Mouse (Mus musculus): ENCODE data around the gene Stxbp1.
A peak's percentile ranks its signal among the peaks of the same experiment; 100 is the strongest.

The Stxbp1 gene

DNA sequence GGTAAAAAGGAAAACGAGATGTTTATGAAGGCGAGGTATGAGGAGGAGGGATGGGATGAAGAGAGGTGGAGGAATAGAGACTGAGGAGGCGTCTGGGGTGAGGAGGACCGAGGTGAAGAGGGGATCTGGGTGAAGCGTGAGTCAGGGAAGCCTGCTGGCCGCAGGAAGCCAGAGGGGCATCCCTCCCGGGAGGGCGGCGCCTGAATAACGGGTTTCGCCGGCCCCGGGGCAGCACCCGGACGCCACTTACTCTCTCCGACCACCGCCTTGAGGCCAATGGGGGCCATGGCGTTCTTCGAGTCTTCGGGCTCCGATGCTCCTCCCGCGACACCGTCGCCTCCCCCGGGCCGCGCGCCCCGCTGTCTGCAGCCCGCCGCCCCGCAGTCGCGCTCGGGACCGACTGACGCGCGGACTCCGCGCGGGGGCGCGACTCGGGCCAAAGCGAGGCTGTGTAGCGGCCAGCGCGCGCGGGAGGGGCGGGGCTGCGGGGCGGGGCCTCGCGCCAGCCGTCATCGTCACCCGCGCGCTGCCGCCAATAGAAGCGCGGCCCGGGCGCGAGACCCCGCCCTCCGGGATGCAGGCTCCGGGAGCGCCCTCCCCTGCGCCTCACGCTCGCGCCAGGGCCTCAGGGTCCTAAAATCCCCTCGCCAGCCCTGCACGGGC lies at the start of gene Stxbp1:
Gene Stxbp1 (minus strand): TSS at position 441 of the 663 bp plus-strand sequence.
- DNase-seq, result peak; percentile 91

DNA sequence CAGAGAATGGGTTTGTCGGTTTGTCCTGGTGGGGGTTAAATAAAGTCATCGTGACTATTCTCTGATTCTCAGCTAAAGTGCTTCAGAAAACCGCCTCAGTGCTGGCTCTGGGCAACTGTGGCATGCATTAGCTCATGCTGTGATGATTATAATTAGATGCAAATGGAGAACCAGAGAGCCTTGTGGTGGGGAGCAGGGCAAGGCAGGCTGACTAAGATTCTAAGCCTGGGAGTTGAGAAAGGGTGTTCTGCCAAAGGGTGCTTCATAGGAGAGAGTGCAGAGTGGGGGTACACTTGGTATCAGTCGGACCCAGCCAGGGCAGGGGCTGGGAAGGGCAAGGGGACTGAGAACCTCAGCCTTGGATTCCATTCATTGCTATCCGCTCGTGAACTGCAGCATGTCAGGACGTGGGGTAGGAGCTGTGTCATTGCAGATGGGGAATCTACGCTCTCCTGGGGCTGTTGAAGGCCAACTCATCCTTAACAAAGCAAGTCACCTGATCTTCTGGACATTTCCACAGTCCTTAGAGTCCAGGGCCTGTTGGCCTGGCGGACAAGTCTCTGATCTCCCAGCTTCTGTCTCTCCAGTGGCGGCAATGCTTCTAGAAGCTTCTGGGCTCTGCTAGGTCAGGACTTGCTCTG lies 49.6 kb upstream of the Stxbp1 start:
- no peak for DNase-seq

DNA sequence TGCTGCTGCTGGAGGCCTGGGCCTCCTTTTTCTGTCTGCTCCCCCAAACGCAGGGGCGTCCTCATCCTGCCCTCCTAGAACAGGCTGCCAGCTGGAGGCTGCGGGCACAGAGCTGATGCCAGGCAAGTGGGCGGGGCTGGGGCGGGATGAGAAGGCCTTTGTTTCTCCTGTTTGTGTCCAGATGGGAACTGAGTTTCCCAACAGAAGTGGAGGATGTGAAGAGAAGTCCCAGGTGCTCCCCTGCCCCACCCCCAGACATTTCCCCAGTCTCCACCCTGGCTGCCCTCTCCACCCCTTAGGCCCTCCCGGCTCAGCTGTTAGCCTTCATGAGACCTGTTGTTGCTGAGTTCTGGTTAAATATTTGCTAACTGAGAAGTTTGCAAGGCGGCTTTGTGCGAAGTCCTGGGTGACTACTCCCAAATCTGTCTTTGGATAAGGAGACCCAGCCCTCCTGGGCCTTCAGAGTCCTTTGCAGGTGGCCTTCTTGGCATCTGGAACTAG lies 48.6 kb upstream of the Stxbp1 start:
- DNase-seq, result no peak

DNA sequence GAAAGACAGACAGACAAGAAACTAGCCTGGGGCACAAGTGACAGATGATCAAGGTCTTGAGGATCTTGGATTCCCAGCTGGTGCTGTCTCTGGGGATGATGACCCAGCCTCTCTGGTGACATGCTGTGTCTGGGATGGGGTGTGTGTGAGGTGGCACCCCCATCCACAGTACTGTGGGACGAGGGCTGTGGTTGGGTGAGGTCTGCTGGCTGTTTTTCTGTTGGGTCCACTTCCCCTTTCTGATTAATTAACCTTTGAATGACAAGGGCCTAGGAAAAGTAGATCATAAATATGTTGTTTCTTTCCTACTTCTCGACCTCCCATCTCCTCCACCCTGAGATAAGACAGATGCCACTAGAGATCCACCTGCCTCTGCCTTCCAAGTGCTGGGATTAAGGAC lies 47.1 kb upstream of the Stxbp1 start:
- no peak for DNase-seq

DNA sequence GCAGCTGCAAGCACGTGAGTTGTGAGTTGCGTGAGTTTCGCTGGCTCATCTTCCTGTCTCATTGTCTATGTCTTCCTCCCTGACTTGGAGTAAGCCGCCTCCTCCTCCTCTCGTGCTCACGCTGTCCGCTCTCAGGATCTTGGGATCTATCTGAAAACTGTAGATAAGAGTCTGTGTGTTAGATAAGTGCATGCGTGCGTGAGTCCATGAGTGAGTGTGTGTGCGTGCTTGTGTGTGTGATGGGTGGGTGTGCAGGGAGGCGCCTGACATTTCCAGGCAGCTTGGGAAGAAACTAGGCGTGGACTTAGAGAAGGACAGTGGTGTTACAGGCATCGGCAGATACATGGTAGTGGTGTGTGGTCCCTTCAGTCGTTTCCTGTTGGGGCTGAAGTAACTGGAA lies 45.4 kb upstream of the Stxbp1 start:
- DNase-seq, result no peak

DNA sequence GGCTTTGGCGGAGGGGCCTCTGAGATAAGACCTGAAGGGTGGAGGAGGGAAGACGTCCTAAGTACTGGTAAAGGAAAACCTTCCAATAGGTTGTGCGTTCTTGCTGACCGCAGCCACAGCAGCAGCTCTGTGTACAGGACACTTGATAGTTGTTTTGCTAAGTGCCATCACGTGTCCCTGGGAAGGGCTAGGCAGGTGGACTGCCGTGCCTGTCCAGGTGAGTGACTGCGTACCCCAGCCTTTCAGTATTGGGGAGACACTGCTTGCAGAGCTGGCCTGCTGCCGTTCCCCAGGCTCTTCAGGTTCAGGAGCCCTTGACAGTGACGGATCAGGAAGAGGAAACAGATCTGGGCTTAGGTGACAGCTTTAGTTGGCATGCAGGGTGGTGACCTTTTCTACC lies 44.2 kb upstream of the Stxbp1 start:
- no peak for DNase-seq

DNA sequence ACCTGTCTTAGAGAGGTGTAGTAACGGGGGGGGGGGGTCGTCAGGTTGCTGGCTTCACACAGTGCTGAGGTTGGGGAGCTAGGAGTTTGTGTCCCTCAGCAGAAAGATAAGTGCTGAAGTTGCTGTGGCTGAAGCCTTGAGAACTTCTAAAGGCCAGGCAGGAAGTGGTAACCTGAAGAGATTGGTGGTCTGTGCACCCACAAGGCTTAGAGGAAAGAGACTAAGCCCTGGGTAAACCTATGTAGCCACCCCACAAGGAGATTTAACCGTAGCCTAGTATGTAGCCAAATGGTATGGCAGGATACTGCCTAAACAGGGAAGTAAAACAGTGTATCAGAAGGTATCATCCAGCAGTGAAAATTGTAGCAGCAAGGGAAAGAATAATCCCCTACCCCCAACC lies 43.2 kb upstream of the Stxbp1 start:
- no peak for DNase-seq

DNA sequence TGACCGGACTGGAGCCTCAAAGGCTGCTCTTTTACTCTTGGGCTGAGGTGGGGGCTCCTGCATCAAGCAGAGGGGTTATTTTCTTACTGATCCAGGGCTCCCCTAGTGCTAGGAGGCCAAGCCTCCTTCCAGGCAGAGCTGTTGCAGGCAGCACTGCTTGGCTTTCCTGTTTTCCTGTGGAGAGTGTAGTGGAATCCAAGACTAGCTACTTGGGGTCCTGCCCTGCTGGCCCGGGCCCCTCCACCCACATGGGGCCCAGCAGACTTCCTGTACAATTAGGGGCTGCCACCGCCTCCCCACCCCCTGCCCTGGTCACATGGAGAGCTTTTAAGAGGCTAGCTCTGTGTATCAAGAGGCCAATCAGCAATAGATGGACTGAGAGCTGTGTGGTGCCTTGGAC lies 41.5 kb upstream of the Stxbp1 start:
- no peak for DNase-seq

DNA sequence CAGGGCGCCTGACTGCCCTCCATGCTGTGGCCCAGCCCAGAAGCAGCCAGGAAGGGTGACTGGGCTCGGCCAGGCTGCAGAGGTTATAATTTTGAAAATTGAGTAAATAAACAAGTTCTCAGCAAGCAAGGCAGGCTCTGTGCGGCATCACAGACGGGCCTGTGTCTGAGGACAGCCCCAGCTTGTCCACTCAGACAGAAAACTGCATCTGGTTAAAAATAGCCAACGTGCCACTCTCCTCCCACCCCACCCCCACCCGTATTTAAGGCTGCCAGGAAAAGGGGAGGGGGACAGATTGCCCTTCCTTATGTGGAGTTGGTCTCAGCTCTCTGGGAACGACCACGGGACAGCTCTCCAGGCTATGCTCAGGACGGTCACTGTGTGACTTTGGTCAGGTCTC lies 41.0 kb upstream of the Stxbp1 start:
- DNase-seq, result no peak

DNA sequence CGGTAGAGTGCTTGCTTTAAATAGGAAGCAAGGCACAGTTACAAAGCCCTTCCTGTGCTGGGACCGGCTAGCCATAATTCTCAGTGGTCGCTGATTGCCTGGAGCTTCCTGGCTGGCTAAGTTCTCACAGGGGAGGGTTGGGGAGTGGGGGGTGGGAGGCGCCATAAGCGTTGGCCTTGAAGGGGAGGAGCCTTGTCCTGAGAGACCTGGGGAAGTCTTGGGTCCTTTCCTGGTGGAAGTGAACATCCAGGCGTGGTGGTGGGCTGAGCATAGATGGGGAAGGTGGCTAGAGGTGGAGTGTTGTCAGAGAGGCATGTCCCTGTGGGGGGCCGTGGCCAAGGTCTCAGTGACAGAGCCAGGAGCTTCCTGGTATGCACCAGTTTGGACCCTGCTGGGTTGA lies 37.7 kb upstream of the Stxbp1 start:
- no peak for DNase-seq

DNA sequence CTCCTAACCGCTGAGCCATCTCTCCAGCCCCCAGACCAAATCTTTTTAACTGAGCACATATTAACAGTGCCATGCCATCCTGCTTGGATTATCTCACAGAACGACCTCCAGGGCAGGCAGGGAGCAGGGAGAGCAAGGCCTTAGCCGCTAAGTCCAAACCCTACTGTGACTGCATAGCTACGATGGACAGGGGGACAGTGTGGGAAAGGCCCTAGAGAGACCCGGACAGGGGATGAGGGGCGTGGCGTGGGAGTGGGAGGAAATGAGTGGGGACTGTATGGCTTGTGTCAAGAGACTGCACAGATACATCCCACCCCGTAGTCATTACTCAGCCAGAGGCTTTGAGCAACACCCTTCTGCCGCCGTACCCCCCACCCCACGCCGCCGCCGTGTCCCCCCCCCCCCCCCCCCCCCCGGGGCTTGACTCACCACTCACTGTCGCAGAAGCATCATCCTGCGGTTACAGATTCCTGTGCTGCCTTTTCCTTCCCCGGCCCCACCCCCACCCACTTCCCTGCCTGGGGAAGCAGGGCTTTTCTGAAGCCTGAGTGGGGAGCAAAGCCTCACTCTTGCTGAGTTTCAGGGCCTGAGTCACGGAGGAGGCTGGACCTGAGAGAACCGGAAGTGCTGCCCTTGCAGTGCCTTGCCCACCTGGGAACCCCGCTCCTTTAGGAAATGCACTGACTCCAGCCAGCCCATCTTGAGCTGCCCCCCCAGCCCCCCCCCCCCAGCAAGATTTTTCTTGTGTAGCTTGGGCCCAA lies 35.4 kb upstream of the Stxbp1 start:
- DNase-seq, result no peak

DNA sequence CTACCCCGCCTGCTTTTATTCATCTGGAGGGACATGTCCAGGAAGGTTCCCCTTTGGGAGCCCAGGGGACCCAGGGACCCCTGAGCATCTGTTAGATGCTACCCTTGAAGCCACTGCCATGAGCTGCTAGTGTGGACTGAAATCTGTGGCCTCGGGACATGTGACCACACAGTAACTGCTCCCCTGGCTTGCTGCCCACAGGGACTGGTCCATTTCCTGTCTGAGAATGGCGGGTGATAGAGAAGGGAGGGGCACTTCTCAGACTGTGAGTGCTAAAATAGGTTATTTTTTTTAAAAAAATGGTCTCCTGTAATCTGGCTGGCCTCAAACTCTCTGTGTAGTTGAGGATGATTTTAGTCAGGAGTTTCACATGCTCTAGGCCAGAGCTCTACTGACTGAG lies 34.7 kb upstream of the Stxbp1 start:
- DNase-seq, result peak; percentile 42

DNA sequence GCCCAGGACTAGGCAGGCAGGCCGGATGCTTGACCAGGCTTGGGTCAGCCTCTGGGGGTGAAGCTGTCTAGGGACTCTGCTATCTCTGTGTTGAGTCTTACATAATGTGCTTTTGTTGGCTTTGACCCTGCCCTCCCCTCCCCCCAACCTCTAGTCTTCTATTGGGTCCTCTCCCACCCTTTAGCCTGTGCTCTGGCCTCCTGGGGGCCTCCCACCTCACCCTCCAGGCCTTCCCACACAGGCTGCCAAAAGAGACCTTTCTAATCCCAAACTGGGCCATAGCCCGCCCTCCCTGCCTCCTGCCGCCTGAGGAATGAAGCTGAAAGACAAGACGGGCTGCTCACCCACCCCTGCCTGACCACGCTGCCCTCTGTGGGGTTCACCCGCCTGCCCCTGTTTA lies 34.0 kb upstream of the Stxbp1 start:
- DNase-seq, result no peak

DNA sequence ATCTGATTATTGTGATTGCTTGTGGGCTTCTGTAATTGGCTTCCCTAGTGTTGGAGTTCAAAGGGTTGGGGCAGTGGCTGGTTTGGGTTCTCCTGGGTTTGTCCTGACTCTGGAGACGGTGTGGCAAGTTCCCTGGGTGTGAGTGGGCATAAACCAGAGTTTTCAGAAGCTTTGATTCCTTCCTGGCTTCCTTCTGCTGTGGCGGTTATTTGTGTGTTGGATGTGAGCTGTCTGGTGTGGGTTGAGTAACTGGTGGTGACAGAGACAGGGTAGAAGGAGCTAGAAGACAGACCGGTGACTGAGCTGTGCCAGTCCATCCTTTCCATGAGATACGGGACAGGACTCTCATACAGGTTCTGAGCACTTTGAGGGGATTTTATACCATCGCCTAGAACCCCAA lies 32.5 kb upstream of the Stxbp1 start:
- no peak for DNase-seq

DNA sequence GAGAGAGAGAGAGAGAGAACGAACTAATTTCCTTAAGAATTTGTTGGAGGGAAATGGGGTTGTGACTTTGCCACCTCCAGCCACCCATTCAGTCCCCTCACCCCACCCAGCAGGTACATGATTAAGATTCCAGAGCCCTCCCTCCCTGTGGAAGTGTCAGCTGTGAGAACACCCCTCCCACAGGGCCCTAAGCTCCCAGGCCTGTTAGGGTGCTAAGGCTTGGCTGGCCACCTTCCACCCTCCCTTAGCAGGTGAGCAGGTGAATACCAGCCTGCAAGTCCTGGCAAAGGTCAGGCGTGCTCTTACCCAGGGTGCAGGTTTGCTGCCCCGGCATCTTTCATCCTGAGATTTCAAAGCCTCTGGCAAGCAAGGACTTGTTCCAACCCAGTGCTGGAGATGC lies 31.4 kb upstream of the Stxbp1 start:
- DNase-seq, result no peak

DNA sequence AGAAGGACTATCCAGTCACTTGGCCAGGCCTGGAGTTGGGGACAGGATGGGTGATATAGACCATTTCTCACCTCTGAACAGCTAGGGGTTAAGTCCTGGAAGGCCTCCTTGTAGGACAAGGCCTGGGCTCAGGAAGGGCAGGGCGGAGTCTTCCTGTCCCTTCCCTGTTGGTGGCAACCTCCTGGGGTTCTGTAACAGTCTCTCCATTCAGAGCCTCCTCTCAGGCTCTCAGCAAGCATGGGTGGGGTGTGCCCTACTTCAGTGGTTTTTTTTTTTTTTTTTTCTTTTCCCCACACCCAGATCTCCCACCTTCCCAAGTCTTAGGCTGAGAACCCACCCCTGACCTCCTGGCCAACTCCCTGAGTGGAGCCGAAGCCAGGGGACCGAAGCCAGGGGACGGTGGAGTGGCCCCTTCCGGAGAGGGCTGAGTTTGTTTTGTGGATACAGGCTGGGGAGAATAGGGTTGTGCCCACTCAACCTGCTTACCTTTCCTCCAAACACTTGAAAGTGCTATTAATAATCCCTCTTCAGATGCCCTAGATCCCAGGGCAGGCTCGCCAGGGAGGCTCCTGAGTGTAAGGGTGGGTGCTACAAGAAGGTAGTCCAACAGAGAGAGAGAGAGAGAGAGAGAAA lies 30.8 kb upstream of the Stxbp1 start:
- no peak for DNase-seq

DNA sequence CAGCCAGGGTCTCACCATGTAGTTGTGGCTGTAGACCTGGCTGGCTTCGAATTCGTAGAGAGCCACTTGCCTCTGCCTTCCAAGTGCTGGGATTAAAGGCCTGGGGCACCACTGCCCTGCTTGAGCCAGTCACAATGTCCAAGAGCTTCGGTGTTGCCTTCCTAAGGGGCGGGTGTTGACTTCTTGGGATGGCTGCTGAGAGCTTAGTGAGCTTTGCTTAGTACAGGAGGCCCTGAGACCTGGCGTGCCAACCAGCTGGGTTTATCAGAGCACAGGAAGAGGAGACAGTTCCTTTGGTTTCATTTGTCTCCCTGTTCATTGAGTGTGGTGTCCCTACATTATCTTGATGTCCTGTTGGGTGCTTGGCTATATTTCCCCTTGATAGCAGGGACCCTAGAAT lies 30.3 kb upstream of the Stxbp1 start:
- no peak for DNase-seq

DNA sequence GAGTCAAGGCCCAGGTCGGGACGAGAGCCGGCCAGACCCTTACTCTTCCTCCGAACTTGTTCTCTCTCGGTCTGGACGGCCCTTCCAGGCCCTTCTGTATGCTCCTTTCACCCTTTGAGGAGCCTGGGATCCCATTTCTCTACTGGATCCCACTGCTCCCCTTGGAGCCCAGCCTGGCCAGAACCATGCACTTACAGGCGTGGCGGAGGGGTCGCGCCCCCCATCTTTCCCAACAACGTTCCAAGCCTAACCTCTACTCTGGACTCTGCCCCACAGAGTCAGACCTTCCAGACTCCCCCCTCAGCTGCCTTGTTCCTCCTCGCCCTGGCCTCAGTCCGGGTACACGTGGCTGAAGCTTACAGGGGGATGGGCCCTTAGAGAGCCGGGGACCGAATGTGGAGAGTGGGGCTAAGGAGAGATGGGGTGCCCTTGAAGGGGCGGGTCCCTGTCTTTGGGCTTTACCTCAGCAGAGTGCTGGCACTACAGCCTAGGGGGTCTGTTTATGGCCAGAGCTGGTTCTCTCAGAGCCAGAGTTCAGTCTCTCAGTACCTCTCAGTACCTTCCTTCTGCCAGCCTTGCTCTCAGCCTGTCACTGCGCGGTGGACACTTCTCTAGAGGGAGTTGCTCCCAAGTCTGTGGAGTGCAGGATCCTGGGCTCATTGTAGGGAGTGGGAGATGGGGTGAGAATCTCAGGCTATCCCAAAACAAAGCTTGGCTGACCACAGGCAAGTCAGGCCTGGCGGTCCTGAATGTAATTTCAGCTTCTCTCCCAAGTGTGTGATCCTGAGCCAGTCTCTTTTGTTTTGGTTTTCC lies 29.7 kb upstream of the Stxbp1 start:
- peak; percentile 41 for DNase-seq

DNA sequence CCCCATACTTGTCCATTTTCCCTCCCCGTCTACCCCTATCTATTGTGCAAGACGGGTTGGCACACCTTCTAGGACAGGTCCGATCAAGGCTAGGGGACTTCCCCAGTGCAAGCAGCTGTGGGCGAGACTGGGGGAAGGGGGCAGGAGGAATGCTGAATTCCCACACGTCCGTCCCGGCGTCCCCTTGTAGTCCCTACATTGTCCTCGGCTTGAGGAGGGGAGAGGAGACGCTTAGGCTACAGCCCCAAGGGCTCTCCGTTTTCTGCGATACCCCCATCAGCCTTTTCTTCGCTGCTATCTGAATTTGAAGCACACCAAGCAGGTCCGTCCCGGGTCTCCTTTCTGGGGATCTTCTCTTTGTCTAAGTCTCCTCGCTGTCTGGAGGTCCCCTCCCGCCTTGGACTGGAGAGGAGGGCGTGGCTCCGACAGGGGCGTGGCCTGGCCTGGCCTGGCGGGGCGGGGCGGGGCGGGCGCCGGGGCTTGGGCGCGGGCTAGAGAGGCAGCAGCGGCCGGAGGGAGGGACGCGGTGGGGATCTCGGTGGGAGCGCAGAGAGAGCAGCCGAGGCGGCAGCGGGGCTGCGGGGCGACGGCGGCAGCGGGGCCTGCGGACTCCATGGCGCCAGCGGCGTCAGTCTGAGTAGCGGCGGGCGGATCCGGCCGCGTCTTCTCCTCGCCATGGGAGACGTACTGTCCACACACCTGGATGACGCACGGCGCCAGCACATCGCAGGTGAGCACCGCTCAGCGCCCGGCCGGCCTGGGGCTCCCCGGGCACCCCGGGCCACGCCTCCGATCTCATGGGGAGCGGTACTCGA lies 28.8 kb upstream of the Stxbp1 start, which contains the start of gene Fam129b:
Gene Fam129b (plus strand): TSS at position 440 of the 815 bp plus-strand sequence.
- DNase-seq, result peak; percentile 76

DNA sequence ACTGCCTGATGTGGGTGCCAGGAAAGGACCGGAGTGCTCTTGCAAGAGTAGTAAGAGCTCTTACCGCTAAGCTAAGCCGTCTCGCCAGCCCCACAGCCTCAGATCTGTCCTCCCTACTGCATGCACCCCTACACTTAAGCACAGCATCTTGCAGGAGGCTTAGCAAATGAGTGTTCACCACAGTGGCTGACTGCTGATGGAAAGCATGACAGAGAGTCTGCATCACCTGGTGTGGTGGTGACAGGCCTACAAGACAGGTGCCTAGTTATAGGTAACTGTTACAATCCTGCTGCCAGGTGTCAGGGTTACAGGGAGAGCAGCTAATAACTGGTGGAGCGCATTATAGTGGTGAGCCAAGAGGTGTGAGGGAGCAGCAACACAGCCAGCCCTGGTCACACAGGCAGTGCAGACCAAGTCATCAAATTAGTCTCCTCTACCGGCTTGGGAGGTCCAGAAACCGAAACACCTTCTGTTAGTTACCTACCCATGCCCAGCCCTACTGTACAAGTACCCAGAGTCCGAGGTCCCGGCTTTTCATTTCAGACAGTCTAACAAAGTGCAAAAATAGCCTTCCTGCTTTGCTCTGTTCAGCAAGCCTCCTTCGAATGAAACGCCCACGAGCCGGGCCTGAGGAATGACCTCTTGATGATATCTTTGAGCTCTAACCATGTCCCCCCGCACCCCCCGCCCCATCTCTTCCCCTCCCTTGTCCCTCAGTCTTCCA lies 28.1 kb upstream of the Stxbp1 start:
- no peak for DNase-seq

DNA sequence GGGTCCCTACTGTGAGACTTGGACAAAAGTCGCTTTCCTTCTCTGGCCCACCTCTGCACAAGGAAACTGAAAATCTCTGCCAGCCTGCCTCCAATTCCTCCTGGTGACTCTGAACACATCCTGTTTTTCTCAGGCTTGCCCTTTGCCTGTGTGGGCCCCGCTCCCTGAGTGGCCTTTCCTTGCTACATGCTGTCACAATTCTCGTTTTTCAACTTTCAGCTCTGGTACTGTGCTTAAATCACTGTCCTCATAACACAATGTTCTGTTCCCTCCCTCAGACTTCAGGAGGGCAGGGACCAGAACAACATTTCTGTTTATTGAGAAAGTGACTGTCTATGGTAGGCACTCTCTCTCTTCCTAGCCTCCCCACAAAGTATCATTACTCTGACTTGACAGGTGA lies 27.0 kb upstream of the Stxbp1 start:
- DNase-seq, result no peak
